Mouse (Mus musculus): ENCODE measurements around the gene Cdcp1.

Gene Cdcp1

DNA sequence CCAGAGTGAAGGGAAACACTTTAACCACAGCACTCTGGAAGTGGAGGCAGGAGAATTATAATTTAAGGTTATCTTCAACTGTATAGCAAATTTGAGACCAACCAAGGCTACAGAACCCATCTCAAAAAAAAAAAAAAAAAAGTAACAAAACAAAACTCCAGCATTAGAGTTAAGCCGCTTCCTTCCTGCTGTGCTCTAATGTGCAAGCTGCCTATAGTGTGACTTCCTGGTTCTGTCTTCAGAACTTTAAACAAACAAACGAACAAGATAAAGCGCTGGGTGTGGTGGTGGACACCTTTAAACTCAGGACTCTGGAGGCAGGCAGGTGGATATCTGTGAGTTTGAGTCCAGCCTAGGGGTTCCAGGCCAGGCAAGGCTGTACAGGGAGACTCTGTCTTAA, 63.8 kb downstream of the Cdcp1 start:
- DNase-seq (ENCODE audit: low spot score in 2 of 2): no peak

DNA sequence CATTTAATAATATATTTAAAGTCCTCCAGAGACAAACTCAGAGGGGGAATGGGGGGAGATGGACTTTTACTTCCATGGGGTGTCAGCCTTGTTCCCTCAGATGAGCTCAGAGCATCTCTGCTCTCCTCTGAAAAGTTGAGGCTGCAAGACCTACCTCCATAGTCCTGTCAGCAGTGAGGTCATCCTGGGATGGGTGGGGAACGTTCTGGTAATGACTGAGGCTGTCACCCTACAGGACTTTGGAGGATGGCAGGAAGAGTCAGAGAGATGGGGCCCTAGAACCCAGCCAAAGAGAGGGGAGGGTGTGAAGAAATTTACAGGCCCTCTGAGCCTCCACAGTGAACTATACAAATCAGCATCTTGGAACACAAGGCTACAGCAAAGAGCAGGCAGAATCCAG, 64.3 kb downstream of the Cdcp1 start:
- DNase-seq (ENCODE audit: low spot score in 2 of 2): no peak

DNA sequence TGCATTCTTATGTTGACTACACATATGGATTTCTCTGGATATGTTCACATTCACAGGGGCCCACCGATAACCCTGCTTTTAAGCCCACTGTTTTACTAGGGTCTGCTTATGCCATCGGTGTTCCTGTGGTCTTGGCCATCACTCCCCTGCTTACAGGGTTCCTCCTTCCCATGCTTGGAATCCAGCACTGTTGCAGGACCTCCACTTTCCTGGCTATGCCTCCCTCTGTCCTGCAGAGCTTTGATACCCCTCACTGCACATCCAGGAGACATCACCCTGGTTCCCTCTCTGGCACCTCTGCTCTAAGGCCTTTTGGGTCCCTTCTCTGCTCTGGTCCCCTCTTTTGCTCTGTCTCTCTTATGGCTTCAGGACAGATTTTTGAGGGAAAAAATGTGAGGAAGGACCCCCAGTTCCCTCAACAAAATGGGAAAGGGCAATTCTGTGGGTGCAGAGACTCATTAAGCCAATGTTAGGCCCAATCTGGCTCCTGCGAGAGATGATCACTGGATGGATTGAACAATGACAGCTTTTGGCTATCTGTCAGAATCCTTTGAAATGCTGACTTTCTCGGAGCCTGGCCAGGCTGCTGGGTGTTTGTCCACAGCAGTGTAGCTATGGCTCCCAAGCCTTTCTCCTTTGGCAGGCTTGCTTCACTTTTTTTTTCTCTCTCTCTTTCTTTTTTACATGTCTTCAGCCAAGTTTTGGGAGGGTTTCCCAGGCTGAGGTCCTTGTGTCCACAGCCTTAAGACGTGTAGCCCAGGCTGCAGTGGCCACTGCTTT, 65.4 kb downstream of the Cdcp1 start, which contains the start of gene Clec3b:
TSS of gene Clec3b (plus strand) at position 706 of the 780 bp plus-strand sequence.
- no peak for DNase-seq (ENCODE audit: low spot score in 2 of 2)

DNA sequence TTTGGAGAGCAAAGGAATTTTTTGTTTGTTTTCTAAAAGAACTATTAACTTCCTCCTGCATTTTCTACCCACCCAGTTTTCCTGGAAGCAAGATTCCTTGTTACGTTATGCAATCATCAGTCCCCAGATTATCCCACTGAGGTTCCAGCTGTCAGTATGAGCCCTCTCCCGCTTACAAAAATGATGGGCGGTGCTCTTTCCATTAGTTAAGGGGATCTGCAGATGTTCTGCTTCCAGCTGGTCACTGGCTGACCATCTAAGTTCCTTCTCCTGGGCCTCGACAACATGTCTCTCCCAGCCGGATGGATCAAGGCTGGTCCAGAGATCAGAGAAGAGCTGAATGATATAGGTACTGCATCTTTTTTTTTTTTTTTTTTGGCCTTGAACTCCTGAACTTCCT, 67.4 kb downstream of the Cdcp1 start:
- DNase-seq (ENCODE audit: low spot score in 2 of 2): no peak

DNA sequence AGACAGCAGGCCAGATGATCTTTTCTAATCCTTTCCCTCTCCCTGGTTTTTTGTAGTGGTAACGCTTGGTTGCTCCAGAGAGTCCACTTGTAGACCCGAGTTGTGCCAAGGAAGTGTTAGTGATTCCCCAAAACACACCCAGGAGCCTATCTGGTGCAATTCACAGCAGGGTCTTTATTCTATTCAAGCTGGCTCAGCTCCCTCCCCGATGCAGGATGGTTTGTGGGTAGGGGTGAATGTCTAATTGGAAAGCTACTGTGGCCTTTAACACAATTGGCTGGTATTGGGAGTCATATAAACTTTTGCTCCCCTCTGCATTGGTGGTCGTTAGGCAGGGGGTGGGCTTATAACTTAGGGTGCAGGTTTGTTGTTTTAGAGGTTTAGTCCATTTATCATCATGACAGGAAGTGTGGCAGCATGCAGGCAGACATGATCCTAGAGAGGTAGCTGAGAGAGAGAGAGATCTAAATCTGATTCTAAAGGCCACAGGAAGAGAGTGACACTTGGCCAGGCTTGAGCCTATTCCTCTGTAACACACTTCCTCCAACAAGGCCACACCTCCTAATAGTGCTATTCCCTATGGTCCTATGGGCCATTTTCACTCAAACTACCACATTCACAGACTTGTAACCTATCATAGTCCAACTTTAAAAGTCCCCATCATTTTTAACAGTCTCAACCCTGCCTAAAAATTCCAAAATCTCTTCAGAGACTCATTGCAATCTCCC, 75.8 kb downstream of the Cdcp1 start:
- no peak for DNase-seq (ENCODE audit: low spot score in 2 of 2)

DNA sequence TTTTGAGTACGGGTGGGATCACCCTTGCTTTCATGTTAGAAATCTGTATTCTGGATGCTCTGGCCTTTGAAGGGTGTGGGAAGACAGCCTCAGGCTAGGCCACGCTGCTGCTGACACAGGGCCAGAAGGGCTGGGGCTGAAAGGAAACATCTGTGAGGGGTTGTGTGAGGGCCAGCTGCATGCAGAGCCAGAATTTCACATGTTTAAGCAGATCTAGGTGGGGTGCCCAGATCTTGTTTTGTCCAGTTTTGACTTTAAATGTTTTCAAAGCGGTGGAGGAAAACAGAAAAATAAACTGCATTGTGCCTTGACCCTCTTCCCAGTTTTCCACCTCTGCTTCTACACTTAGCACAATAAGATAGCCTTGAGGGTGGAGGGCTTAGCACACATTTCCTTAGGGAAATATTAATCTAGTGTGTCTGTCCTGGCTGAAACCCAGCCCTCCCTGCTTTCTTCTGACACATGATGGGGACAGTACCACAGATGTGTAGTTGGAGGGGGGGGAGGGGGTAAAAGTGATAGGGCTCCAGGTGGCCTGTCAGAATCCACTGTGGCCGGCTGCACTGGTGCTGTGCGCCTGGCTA, 76.9 kb downstream of the Cdcp1 start:
- DNase-seq (ENCODE audit: low spot score in 2 of 2): no peak

DNA sequence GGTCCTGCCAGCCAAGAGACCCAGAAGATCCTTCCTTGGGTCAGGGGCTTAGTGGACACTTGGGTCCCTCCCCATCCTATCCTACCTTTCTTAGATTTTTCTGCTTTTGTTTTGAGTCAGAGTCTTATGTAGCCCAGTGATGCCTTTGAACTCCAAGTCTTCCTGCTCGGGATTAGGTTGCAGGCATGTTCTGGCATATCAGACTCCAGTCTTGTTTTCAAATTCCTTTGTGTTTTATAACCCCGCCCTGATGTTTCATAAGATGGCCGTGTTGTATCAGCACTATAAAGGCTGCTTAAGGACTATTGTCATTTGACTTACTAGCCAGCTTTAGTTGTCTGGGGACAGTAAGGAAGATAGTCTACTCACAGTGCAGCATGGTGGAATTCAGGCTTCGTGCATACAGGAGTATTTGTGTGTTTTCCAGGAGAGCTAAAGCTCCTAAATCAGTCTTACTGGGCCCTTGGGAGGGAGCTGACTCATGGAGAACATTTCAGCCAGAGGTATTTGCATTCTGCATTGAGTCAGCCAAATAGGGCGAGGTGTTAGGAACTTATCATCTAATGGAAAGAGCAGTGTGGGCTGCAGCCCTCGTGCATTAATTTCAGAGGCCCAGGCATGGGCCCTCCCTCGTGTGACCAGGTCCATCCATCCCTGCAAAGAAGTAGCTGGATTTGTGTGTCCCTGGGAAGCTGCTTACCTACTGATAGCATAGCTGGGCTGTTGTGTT, 78.7 kb downstream of the Cdcp1 start:
- DNase-seq (ENCODE audit: low spot score in 2 of 2): no peak

DNA sequence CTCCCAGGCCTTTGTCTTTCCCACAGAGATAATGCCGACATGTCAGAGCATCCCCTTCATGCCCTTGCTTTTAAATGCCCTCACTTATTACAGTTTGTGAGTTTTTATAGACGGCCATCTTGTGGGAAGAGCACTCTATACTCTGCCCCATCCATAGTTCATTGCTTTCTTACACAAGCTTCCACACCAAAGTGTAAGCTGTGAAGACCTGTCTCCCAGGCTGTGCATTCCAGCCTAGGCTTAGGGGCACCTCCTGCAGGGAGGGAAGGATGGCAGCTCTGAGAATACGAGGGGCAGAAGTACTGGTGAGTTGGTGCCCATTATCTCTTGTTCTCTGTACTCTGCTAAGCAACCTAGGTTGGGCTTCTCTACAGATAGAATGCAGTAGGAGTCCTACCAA, 82.8 kb downstream of the Cdcp1 start:
- DNase-seq (ENCODE audit: low spot score in 2 of 2): no peak

DNA sequence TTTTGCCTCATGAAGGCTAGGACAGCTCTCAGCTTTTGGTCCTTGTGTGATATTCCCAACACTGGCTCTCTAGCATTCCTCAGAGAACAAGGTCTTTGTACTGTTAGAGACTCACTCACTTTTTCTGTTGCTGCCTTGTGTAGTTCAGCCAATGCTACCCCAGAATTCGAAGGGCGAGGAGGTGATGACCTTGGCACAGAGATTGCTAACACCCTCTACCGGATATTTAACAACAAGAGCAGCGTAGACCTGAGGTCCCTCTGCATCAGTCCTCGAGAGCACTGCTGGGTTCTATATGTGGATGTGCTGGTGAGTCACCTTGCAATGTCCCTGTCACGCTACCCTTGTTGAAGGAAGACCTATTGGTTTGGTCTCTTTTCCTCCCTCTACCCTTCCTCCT, 88.2 kb downstream of the Cdcp1 start:
- no peak for DNase-seq (ENCODE audit: low spot score in 2 of 2)

DNA sequence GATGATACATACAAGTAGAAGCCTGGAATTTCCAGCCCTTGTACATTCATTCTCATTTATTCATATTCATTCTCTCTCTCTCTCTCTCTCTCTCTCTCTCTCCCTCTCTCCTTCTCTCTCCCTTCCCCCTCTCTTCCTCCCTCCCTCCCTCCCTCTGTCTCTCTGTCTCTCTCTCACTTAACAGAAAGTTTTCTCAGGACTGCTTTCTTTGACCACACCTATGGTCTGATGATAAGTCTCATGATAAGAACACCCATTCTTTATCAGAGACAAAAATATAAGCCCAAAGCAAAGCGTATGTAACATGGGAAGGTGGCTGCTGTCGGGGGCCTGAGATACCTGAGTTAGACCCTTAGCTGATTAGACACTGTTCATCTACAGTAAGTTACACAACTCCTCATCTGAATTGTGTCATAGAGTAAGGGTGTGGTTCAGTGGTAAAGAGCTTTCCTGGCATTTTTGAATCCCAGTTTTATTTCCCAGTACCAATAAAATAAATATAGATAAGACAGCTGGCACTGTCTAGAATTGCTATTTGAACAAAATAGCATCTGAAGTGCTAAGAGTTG, 91.3 kb downstream of the Cdcp1 start:
- DNase-seq (ENCODE audit: low spot score in 2 of 2): no peak

DNA sequence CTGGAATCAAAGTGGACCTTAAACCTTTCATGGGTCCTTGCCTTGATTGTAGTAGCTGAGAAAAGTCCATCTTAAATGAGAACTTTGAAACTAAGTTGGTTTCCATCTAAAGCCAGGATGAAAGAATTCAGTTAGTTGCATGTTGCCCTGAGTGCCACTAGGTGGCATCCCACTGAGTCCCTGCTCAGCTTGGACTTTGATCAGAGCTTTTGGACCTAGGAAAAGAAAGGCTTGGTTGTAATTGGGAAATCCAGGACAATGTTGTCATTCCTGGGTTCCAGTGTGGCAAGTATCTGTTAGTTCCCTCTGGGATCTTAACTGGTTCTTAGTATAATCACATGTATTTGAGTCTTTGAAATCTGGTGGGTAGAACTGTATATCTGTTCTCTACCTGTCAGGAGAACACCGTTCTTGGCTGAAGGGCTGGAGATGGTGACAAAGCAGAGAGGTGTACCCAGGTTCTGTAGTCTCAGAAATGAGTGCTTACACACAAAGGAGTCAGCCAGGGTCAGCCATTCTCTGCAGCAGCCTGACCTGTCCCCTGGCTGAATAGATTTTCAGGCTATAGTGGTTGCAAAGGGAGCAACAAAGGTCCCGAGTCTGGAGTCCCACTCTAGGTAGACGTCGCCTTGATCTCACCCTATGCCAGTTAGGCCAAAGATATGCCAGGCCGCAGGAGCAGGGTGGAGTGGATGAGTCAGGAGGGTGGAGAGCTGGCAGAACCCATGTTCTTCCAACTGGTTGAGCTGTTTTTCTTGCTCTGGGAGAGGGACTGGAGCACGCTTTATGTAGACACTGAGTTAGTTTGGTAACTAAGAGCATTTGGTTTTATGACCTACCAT, 92.0 kb downstream of the Cdcp1 start:
- DNase-seq (ENCODE audit: low spot score in 2 of 2): no peak

DNA sequence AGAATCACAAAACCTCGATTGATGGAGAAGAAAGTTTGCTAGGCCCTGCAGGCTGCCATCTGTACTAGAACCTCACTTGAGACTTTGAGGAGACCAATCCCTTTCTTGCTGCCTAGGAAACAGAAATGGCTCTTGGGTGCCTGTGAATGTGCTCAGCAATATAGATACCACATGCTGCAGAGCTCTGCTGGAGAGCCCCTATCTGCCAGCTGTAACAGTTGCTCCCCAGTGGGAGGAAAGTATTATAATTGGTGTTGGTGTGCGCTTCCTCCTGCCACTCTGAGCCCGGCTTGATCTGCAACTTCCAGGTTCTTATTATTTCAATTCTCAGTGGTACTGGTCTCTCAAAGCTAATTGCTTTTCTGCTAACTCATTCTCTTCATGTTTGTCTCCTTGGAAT, 92.8 kb downstream of the Cdcp1 start:
- no peak for DNase-seq (ENCODE audit: low spot score in 2 of 2)
